Mouse (Mus musculus) intestine, embryonic 16.5 days (tissue): ENCODE measurements around the gene Cul3. TPM values are rescaled to one million over a fixed set of nuclear protein-coding genes. Genes with fewer than 3 reads are reported as not detected.
"Not testable (repeated sequence)": the region's sequence is repeated elsewhere in the genome, so short reads cannot be mapped to it uniquely, and the experiment has no call there.

Experiments
- ATAC-seq: fragments of 200-750 bp; cut with Nextera tagmentation; 2 replicates; pipeline ENCODE4 v1.8.0; 2017; ENCODE audit warnings: moderate TSS enrichment, moderate library complexity
- H3K27ac ChIP-seq: fragments of 300-500 bp; sonication (generic); 2 replicates; pipeline ENCODE4 v1.5.1; 2014; ENCODE audit warnings: mild to moderate bottlenecking, low read length
- H3K27me3 ChIP-seq: fragments of 300-500 bp; sonication (generic); replicated peaks from 2 replicates; pipeline ENCODE4 v1.6.1; 2014; ENCODE audit warnings: low read length, control low read depth, mixed read lengths; ENCODE audit not compliant: control insufficient read depth, insufficient read depth
- H3K36me3 ChIP-seq: fragments of 300-500 bp; sonication (generic); 2 replicates; pipeline ENCODE4 v1.6.1; 2014; ENCODE audit warnings: low read length, control low read depth; ENCODE audit not compliant: control insufficient read depth, insufficient read depth
- H3K4me1 ChIP-seq: fragments of 300-500 bp; sonication (generic); 2 replicates; pipeline ENCODE4 v1.6.1; 2014; ENCODE audit warnings: low read length, control low read depth, mixed read lengths; ENCODE audit not compliant: control insufficient read depth, insufficient read depth
- H3K4me2 ChIP-seq: fragments of 300-500 bp; sonication (generic); 2 replicates; pipeline ENCODE4 v1.6.1; 2014; ENCODE audit warnings: low read depth, low read length, control low read depth
- H3K4me3 ChIP-seq: fragments of 300-500 bp; sonication (generic); 2 replicates; pipeline ENCODE4 v1.5.1; 2014; ENCODE audit warnings: mild to moderate bottlenecking, low read length
- H3K9ac ChIP-seq: fragments of 300-500 bp; sonication (generic); 2 replicates; pipeline ENCODE4 v1.6.1; 2014; ENCODE audit warnings: low read depth, low read length
- H3K9me3 ChIP-seq: fragments of 300-500 bp; sonication (generic); 2 replicates; pipeline ENCODE4 v1.6.1; 2016; ENCODE audit warnings: low read length, control low read depth; ENCODE audit not compliant: control insufficient read depth
- WGBS: fragments of 180-500 bp; shearing (Covaris S2); extraction: QIAGEN DNeasy Blood & Tissue Kit; methylation state at CpG from one replicate; pipeline ENCODE4 v1.1.7; 2014; 5-methylcytosine and 5-hydroxymethylcytosine counted together
- polyA plus RNA-seq: library from polyadenylated mRNA; unstranded; fragments of >200 nt; fragmentation: Nextera tagmentation; extraction: Ambion mirVana; gene quantifications from 2 replicates; pipeline ENCODE4 v1.2.1, GENCODE M21; 2015

Gene Cul3
- polyA plus RNA-seq, 1 experiment from 2014 or later, result 24.2 TPM

DNA sequence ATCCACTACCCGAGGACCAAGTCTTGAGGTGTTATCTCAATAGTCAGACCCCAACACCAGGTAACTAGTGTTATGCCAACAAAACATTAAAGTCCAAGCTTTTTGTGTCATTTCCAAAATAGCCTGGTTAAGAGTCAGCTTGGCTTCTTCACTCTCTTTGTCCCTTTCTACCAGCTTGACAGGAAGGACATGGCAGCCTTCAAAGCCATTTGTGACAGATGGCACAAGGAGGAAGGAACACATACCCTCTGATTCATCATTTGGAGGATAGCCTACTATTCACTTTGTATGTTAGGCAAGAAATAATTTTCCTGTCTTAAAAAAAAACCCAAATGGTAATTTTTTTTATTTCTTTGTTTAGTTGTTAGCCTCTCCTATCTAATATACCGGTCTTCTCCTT, 22.7 kb upstream of the Cul3 start:
- Histone ChIP-seq H3K4me1 (no peaks in the 10 kb centered on the region), H3K4me3 (no peak overlapping the region), H3K4me2 (no peak overlapping the region), H3K27ac (no peak overlapping the region), H3K9me3 (no peaks in the 10 kb centered on the region), H3K36me3 (no peaks in the 10 kb centered on the region), H3K9ac (no peak overlapping the region), H3K27me3 (no peaks in the 10 kb centered on the region)
- ATAC-seq, result no peak
- WGBS, result 85% methylated on average over 2 of the region's 2 CpGs

GRCm38 (mm10) chr1:80362400-80362799, 22.1 kb upstream of the Cul3 start:
- WGBS, result 70% methylated on average over 2 of the region's 2 CpGs
- H3K4me1 ChIP-seq, result no peaks in the 10 kb centered on the region
- H3K27ac ChIP-seq, result no peak overlapping the region
- H3K9ac ChIP-seq, result no peak overlapping the region
- no peak for ATAC-seq
- no peak overlapping the region for H3K4me3 ChIP-seq
- H3K4me2 ChIP-seq, result no peak overlapping the region
- H3K27me3 ChIP-seq, result no peaks in the 10 kb centered on the region
- H3K36me3 ChIP-seq, result no peaks in the 10 kb centered on the region
- H3K9me3 ChIP-seq, result no peaks in the 10 kb centered on the region

DNA sequence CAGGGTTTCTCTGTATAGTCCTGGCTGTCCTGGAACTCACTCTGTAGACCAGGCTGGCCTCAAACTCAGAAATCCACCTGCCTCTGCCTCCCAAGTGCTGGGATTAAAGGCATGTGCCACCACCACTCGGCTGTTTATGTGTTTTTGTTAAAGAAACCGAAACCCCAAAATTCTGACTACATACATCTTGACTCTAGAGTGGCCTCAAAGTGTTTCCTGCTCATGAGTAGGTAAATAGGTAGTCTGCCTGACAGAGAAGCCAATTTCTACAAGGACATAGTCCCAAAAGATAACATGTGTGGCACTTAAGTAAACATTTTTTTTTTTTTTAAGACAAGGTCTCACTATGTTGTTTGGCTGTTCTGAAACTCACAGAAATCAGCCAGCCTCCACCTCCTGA, 21.5 kb upstream of the Cul3 start:
- not testable (repeated sequence) for H3K4me2 ChIP-seq, H3K4me1 ChIP-seq, H3K4me3 ChIP-seq, H3K9me3 ChIP-seq, H3K27me3 ChIP-seq, H3K36me3 ChIP-seq, ATAC-seq, H3K27ac ChIP-seq, H3K9ac ChIP-seq
- WGBS, result 76% methylated on average over 2 of the region's 2 CpGs

- no peak for ATAC-seq
- no peak overlapping the region for H3K27ac ChIP-seq
Observed at GRCm38 (mm10) chr1:80360038-80360608, 19.8 kb upstream of the Cul3 start.

GRCm38 (mm10) chr1:80340061-80340435, 232 bp downstream of the Cul3 start:
- Histone ChIP-seq H3K4me2 (peak overlapping the region; percentile 81; the same call in 1 of the 2 replicates), H3K36me3 (no peaks in the 10 kb centered on the region), H3K9ac (peak overlapping the region; percentile 99), H3K9me3 (no peaks in the 10 kb centered on the region), H3K4me1 (peaks cover 9% of the 10 kb centered on the region), H3K27me3 (no peaks in the 10 kb centered on the region), H3K4me3 (peak overlapping the region; percentile 95), H3K27ac (peak overlapping the region; percentile 98)
- peak; percentile 43 for ATAC-seq
- under 1% methylated on average over 44 of the region's 59 CpGs for WGBS

More at GRCm38 (mm10) chr1:80360038-80360608, 19.8 kb upstream of the Cul3 start:
- H3K4me1 ChIP-seq, result no peaks in the 10 kb centered on the region
- no peaks in the 10 kb centered on the region for H3K27me3 ChIP-seq
- H3K36me3 ChIP-seq, result no peaks in the 10 kb centered on the region
- 56% methylated on average over 4 of the region's 4 CpGs for WGBS
- H3K4me2 ChIP-seq, result no peak overlapping the region
- H3K9ac ChIP-seq, result no peak overlapping the region
- no peaks in the 10 kb centered on the region for H3K9me3 ChIP-seq
- H3K4me3 ChIP-seq, result no peak overlapping the region

GRCm38 (mm10) chr1:80339425-80340021, 757 bp downstream of the Cul3 start:
- peak; percentile 3; the same call in 1 of the 2 replicates for ATAC-seq
- WGBS, result under 1% methylated on average over 33 of the region's 33 CpGs

GRCm38 (mm10) chr1:80338398-80338797, 1.9 kb downstream of the Cul3 start:
- no peaks in the 10 kb centered on the region for H3K27me3 ChIP-seq
- peak overlapping the region; percentile 65 for H3K4me2 ChIP-seq
- ATAC-seq, result no peak
- H3K36me3 ChIP-seq, result no peaks in the 10 kb centered on the region
- H3K4me1 ChIP-seq, result peaks cover 9% of the 10 kb centered on the region
- H3K4me3 ChIP-seq, result peak overlapping the region; percentile 31
- H3K9me3 ChIP-seq, result no peaks in the 10 kb centered on the region
- H3K9ac ChIP-seq, result no peak overlapping the region
- 7% methylated on average over 1 of the region's 1 CpGs for WGBS
- no peak overlapping the region for H3K27ac ChIP-seq

More at GRCm38 (mm10) chr1:80339425-80340021, 757 bp downstream of the Cul3 start:
- H3K9me3 ChIP-seq, result no peaks in the 10 kb centered on the region
- peak overlapping the region; percentile 99 for H3K9ac ChIP-seq
- H3K4me1 ChIP-seq, result peaks cover 9% of the 10 kb centered on the region
- no peaks in the 10 kb centered on the region for H3K27me3 ChIP-seq
- peak overlapping the region; percentile 81 for H3K4me2 ChIP-seq
- no peaks in the 10 kb centered on the region for H3K36me3 ChIP-seq
- H3K27ac ChIP-seq, result peak overlapping the region; percentile 98
- H3K4me3 ChIP-seq, result peak overlapping the region; percentile 95

GRCm38 (mm10) chr1:80335726-80336368, 4.4 kb downstream of the Cul3 start:
- Histone ChIP-seq H3K36me3 (no peaks in the 10 kb centered on the region), H3K9me3 (no peaks in the 10 kb centered on the region), H3K27me3 (no peaks in the 10 kb centered on the region), H3K4me3 (no peak overlapping the region), H3K9ac (no peak overlapping the region), H3K27ac (no peak overlapping the region), H3K4me1 (peaks cover 11% of the 10 kb centered on the region), H3K4me2 (no peak overlapping the region)
- 87% methylated on average over 1 of the region's 1 CpGs for WGBS
- no peak for ATAC-seq

DNA sequence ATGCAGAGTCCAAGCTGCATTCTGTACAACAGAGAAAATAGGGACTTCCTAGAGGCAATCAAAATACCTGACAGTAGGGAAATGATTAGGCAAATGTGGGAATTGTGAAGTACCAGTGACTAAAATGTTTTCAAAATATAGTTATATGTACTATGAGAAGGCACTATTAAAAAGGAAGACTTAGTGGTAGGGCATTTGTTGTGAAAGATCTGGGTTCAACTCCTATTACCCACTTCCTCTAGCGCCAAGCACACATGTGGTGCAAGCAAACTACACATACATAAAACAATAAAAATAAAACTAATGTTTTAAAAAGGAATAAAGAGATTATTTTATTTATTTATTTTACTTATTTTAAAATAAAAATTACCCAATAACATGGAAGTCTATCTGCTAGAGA, 5.2 kb downstream of the Cul3 start:
- no peaks in the 10 kb centered on the region for H3K36me3 ChIP-seq
- no peak for ATAC-seq
- no peak overlapping the region for H3K9ac ChIP-seq
- WGBS, result 88% methylated on average over 1 of the region's 1 CpGs
- H3K4me3 ChIP-seq, result no peak overlapping the region
- H3K4me2 ChIP-seq, result no peak overlapping the region
- no peaks in the 10 kb centered on the region for H3K27me3 ChIP-seq
- no peaks in the 10 kb centered on the region for H3K9me3 ChIP-seq
- no peak overlapping the region for H3K27ac ChIP-seq
- H3K4me1 ChIP-seq, result peaks cover 11% of the 10 kb centered on the region
